Mouse (Mus musculus): ENCODE results near the gene Lrrc4.

GRCm38 (mm10) chr6:28681521-28682457 is 149.8 kb downstream of the Lrrc4 start:
- no peak for TF ChIP-seq CTCF (IDR thresholded peaks at IDR 0.05; ENCODE audit: control insufficient read depth, insufficient read depth, low read length)
- no peak for TF ChIP-seq POLR2A (IDR thresholded peaks at IDR 0.05; ENCODE audit: borderline replicate concordance, control insufficient read depth, low read depth, low read length)
